Mouse (Mus musculus): Measurements from ENCODE around the gene Ube4a.

DNA sequence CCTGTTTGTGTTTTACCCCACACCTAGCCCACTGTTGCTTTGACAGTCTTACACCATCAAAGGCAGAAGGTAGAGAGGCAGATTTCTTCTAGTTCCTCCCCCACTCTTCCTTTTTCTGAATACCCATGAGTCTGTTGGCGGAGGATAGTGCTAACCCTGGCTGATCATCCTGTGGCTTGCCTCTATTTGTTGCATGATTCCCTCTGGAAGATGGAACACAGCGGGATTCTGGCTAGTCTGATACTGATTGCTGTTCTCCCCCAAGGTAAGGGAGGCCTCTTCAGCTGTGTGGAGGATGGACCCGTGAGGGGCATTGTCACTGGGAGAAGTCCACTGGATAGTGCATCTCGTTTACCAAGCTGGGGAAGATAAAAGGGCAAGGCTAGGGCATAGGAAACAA, 16.3 kb upstream of the Ube4a start, which contains the start of gene Cd3d:
- TF ChIP-seq GATA1 (IDR thresholded peaks at IDR 0.05; ENCODE audit: borderline replicate concordance, low read length) (no peak), FLI1 (IDR thresholded peaks at IDR 0.05; ENCODE audit: low read length) (no peak)
